Mouse (Mus musculus) intestine, embryonic 14.5 days (tissue): ENCODE measurements at regions not wholly inside any gene's neighbourhood (a gene's known extent, or its start where the extent isn't known, plus 50 kb on each side); places are given as distances from the start of the nearest gene placed in this dataset.

Source experiments
- ATAC-seq: fragments of 200-750 bp; cut with Nextera tagmentation; replicated peaks from 2 replicates; pipeline ENCODE4 v1.8.0; 2017; ENCODE audit warnings: low read depth, moderate number of reproducible peaks, moderate TSS enrichment, moderate library complexity; ENCODE audit not compliant: low FRiP score, low TSS enrichment
- DNase-seq: peaks from one replicate; pipeline ENCODE4 v3.0.0-alpha.2; 2018; ENCODE audit warnings: low spot score
- H3K27ac ChIP-seq: fragments of 300-500 bp; sonication (generic); 2 replicates; pipeline ENCODE4 v1.5.1; 2014; ENCODE audit warnings: low read depth, mild to moderate bottlenecking, control low read depth
- H3K27me3 ChIP-seq: fragments of 300-500 bp; sonication (generic); replicated peaks from 2 replicates; pipeline ENCODE4 v1.6.1; 2014; ENCODE audit warnings: low read length, control low read depth; ENCODE audit not compliant: control insufficient read depth, insufficient read depth
- H3K36me3 ChIP-seq: fragments of 300-500 bp; sonication (generic); 2 replicates; pipeline ENCODE4 v1.6.1; 2014; ENCODE audit warnings: low read length, control low read depth; ENCODE audit not compliant: control insufficient read depth, insufficient read depth
- H3K4me1 ChIP-seq: fragments of 300-500 bp; sonication (generic); replicated peaks from 2 replicates; pipeline ENCODE4 v1.6.1; 2014; ENCODE audit warnings: low read length, control low read depth, mixed read lengths; ENCODE audit not compliant: control insufficient read depth, insufficient read depth
- H3K4me2 ChIP-seq: fragments of 300-500 bp; sonication (generic); 2 replicates; pipeline ENCODE4 v1.6.1; 2014; ENCODE audit warnings: low read length
- H3K4me3 ChIP-seq: fragments of 300-500 bp; sonication (generic); 2 replicates; pipeline ENCODE4 v1.5.1; 2014; ENCODE audit warnings: low read depth, low read length, control low read depth, mixed read lengths
- H3K9ac ChIP-seq: fragments of 300-500 bp; sonication (generic); 2 replicates; pipeline ENCODE4 v1.6.1; 2014; ENCODE audit warnings: mild to moderate bottlenecking, low read length
- H3K9me3 ChIP-seq: fragments of 300-500 bp; sonication (generic); 2 replicates; pipeline ENCODE4 v1.6.1; 2016; ENCODE audit warnings: low read length, control low read depth; ENCODE audit not compliant: control insufficient read depth
- WGBS: fragments of 180-500 bp; shearing (Covaris S2); extraction: QIAGEN DNeasy Blood & Tissue Kit; methylation state at CpG from one replicate; pipeline ENCODE4 v1.1.7; 2014; 5-methylcytosine and 5-hydroxymethylcytosine counted together

- Histone ChIP-seq H3K9ac (no peak overlapping the region), H3K27me3 (no peaks in the 10 kb centered on the region), H3K27ac (no peak overlapping the region), H3K4me1 (peaks cover 16% of the 10 kb centered on the region), H3K9me3 (no peaks in the 10 kb centered on the region), H3K4me3 (no peak overlapping the region), H3K4me2 (no peak overlapping the region), H3K36me3 (no peaks in the 10 kb centered on the region)
- ATAC-seq (no peak), DNase-seq (no peak)
- 75% methylated on average over 8 of the region's 8 CpGs for WGBS
These were observed 142.1 kb upstream of the Elac2 start for GRCm38 (mm10) chr11:64836771-64837170.

DNA sequence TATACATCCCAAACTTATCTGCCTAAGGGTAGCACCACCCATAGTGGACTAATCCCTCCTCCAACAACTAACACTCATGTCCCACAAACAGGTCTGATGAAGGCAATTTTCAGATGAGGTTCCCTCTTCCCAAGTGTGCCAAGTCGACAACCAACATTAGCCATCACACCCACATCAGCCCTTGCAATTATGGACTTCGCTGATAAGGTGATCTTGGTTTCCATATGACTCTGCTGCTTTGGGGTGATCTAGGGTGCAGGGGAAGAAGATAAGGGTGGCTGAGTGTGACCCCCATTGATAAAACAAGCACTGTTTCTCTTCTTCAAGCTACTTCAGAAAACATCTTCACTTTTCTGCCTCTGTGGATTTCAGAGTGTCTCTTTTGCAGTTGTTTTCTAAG, 137.7 kb upstream of the Elac2 start:
- Histone ChIP-seq H3K27ac (no peak overlapping the region), H3K4me1 (0 out of 2 replicates have a peak, but pooled peaks cover 6% of the 10 kb centered on the region), H3K36me3 (no peaks in the 10 kb centered on the region), H3K4me2 (no peak overlapping the region), H3K27me3 (no peaks in the 10 kb centered on the region), H3K9me3 (no peaks in the 10 kb centered on the region), H3K4me3 (no peak overlapping the region), H3K9ac (no peak overlapping the region)
- ATAC-seq (no peak), DNase-seq (no peak)
- WGBS: 88% methylated on average over 2 of the region's 2 CpGs

GRCm38 (mm10) chr11:64842775-64843530, 135.9 kb upstream of the Elac2 start:
- Histone ChIP-seq H3K27ac (no peak overlapping the region), H3K4me2 (peak overlapping the region; percentile 25), H3K9ac (no peak overlapping the region), H3K9me3 (no peaks in the 10 kb centered on the region), H3K36me3 (no peaks in the 10 kb centered on the region), H3K27me3 (no peaks in the 10 kb centered on the region), H3K4me3 (no peak overlapping the region), H3K4me1 (0 out of 2 replicates have a peak, but pooled peaks cover 6% of the 10 kb centered on the region)
- WGBS: 27% methylated on average over 18 of the region's 18 CpGs
- no peak for DNase-seq
- 0 out of 2 replicates have a peak, but pooled peaks have one; percentile 53 for ATAC-seq

GRCm38 (mm10) chr11:64846577-64847147, 132.2 kb upstream of the Elac2 start:
- 0 out of 2 replicates have a peak, but pooled peaks cover 6% of the 10 kb centered on the region for H3K4me1 ChIP-seq
- no peaks in the 10 kb centered on the region for H3K36me3 ChIP-seq
- no peak for ATAC-seq
- H3K27me3 ChIP-seq: no peaks in the 10 kb centered on the region
- H3K4me2 ChIP-seq: no peak overlapping the region
- no peak overlapping the region for H3K4me3 ChIP-seq
- no peak overlapping the region for H3K9ac ChIP-seq
- 92% methylated on average over 7 of the region's 7 CpGs for WGBS
- no peaks in the 10 kb centered on the region for H3K9me3 ChIP-seq
- H3K27ac ChIP-seq: no peak overlapping the region
- DNase-seq: no peak

DNA sequence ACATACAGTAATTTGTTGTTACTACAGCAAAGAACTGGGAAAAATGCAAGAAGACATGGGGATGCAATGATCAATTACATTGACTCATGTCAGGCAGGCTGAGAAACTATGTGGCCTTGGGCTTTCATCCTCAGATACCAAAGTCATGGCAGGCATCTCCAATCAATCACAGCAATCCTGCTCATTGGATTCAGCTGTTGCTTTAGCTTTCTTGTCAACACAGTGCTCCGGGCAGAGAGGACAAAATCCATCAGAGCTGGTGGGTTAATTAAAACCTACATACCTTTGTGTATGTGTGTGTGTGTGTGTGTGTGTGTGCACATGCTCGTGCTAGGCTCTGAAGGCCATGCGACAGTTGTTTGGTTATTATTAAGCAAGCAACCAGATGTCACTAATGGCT, 119.2 kb upstream of the Elac2 start:
- H3K36me3 ChIP-seq: no peaks in the 10 kb centered on the region
- H3K27me3 ChIP-seq: no peaks in the 10 kb centered on the region
- no peak overlapping the region for H3K4me2 ChIP-seq
- 30% methylated on average over 3 of the region's 3 CpGs for WGBS
- no peak overlapping the region for H3K27ac ChIP-seq
- no peak overlapping the region for H3K4me3 ChIP-seq
- H3K4me1 ChIP-seq: no peaks in the 10 kb centered on the region
- DNase-seq (no peak), ATAC-seq (no peak)
- H3K9me3 ChIP-seq: no peaks in the 10 kb centered on the region
- no peak overlapping the region for H3K9ac ChIP-seq

DNA sequence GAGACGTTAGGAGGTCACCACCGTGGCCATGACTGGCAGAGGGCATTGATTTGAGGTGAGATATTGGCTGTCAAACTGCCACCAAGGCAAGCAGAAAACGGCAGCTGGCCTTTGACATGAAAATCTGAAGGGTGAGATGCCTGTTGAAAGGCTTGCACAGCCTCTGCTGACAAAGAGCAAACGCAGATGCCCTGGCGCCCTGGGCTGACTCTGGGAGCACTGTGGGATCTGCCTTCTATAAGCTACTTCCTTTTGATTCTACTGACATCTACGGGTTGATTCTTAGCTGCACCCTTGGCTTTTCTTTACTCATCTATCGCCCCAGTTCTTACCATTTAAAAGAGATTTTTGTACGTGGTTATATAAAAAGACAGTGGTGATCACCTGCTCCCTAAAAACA, 98.2 kb upstream of the Elac2 start:
- Histone ChIP-seq H3K4me2 (no peak overlapping the region), H3K36me3 (no peaks in the 10 kb centered on the region), H3K27ac (no peak overlapping the region), H3K4me3 (no peak overlapping the region), H3K4me1 (no peaks in the 10 kb centered on the region), H3K27me3 (no peaks in the 10 kb centered on the region), H3K9me3 (no peaks in the 10 kb centered on the region), H3K9ac (no peak overlapping the region)
- ATAC-seq (no peak), DNase-seq (no peak)
- 23% methylated on average over 8 of the region's 8 CpGs for WGBS

- H3K4me2 ChIP-seq: no peak overlapping the region
- no peak overlapping the region for H3K4me3 ChIP-seq
- DNase-seq: no peak
- no peak overlapping the region for H3K9ac ChIP-seq
- no peaks in the 10 kb centered on the region for H3K9me3 ChIP-seq
- no peaks in the 10 kb centered on the region for H3K36me3 ChIP-seq
- H3K4me1 ChIP-seq: peaks cover under 1% of the 10 kb centered on the region; the same call in 1 of the 2 replicates
- 57% methylated on average over 2 of the region's 2 CpGs for WGBS
- ATAC-seq: no peak
- H3K27me3 ChIP-seq: no peaks in the 10 kb centered on the region
- H3K27ac ChIP-seq: no peak overlapping the region
These were observed 94.3 kb upstream of the Elac2 start for GRCm38 (mm10) chr11:64884518-64884917.

GRCm38 (mm10) chr11:64889335-64890020, 89.4 kb upstream of the Elac2 start:
- Histone ChIP-seq H3K36me3 (no peaks in the 10 kb centered on the region), H3K4me1 (peaks cover 4% of the 10 kb centered on the region; the same call in 1 of the 2 replicates), H3K4me3 (no peak overlapping the region), H3K27me3 (no peaks in the 10 kb centered on the region), H3K27ac (no peak overlapping the region), H3K4me2 (no peak overlapping the region), H3K9ac (no peak overlapping the region), H3K9me3 (no peaks in the 10 kb centered on the region)
- ATAC-seq (no peak), DNase-seq (no peak)
- 32% methylated on average over 11 of the region's 11 CpGs for WGBS
